ENCODE assay signal across 15 mouse cellular contexts in the genomic region with DNA sequence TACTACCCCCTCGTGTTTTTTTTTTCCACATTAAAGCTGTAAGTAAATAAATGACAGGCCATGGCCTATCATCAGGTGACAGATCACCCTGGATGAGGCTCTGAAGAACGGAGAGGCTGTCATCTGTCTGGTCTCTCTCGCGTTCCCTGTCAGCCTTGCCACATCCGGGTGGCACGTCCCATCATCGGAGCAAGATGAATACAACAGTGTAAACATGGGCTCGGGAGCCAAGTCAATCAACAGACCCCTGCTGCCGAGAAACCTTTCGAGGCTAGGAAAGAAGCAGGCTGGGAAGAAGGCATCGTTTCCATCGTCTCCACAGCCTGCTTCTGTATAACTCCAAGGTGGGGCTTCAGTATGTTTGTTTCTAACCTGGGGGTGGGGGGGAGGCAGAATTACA.
A peak's percentile ranks its signal among the peaks of the same experiment; 100 is the strongest.
DNase-seq lines count a peak whose midpoint lies in the region; ATAC-seq and TF ChIP-seq lines count a peak whose summit lies in the region.
"Had no signal": no experiment of that assay in that cellular context is flagged by ENCODE, and none has a peak within 500 bp of the region (broad histone marks: within the 10 kb centered on the region; RNA-seq: fewer than 3 reads in every experiment).

No protein-coding gene starts in this region.

- DNase-seq in forebrain, postnatal 0 days, result no peak
- no peak for DNase-seq in forebrain, embryonic 10.5 days (ENCODE audit: extremely low spot score, low spot score)
- peak; percentile 16 for DNase-seq in kidney, postnatal 0 days (ENCODE audit: low spot score)
- DNase-seq in kidney, postnatal 36 days, result no peak
- no peak for DNase-seq in neural tube, embryonic 10.5 days (ENCODE audit: extremely low spot score, low spot score)
- no peak for DNase-seq in spleen, adult 18-20 months
- DNase-seq in layer of hippocampus, adult 9-10 months (ENCODE audit: low spot score), result no peak
- DNase-seq: adrenal gland, postnatal 25 days; B cell, adult 2 months; layer of hippocampus, adult 9-11 months; liver, embryonic 13.5 days had no signal

- ATAC-seq in forebrain, postnatal 0 days, result no peak
- no peak for ATAC-seq in kidney, postnatal 0 days (replicated peaks; ENCODE audit: low FRiP score, low read depth)
- no peak for ATAC-seq in neural tube, embryonic 14.5 days (ENCODE audit: low read depth)

- 30% methylated on average over 12 of the region's 12 CpGs for WGBS in forebrain, postnatal 0 days
- WGBS in forebrain, embryonic 10.5 days, result 83% methylated on average over 12 of the region's 12 CpGs
- 34% methylated on average over 12 of the region's 12 CpGs for WGBS in kidney, postnatal 0 days
- WGBS in neural tube, embryonic 14.5 days, result 46% methylated on average over 12 of the region's 12 CpGs

- no peaks in the 10 kb centered on the region for H3K36me3 ChIP-seq in forebrain, postnatal 0 days (ENCODE audit: insufficient read depth)
- H3K36me3 ChIP-seq in forebrain, embryonic 10.5 days (replicated peaks), result no peaks in the 10 kb centered on the region
- H3K36me3 ChIP-seq in kidney, postnatal 0 days (ENCODE audit: insufficient read depth, low read length), result no peaks in the 10 kb centered on the region
- H3K36me3 ChIP-seq in neural tube, embryonic 14.5 days (ENCODE audit: control insufficient read depth, insufficient read depth, low read length), result no peaks in the 10 kb centered on the region
- H3K36me3 ChIP-seq: embryonic facial prominence, embryonic 15.5 days; liver, embryonic 13.5 days; midbrain, embryonic 10.5 days; neural tube, embryonic 12.5 days had no signal

- H3K4me2 ChIP-seq in forebrain, postnatal 0 days (ENCODE audit: low read depth), result 0 out of 2 replicates have a peak overlapping the region, but pooled peaks have one; percentile 11
- peak overlapping the region; percentile 43 for H3K4me2 ChIP-seq in kidney, postnatal 0 days (ENCODE audit: low read length)
- peak overlapping the region; percentile 0; the same call in 1 of the 2 replicates for H3K4me2 ChIP-seq in neural tube, embryonic 14.5 days (ENCODE audit: low read depth, low read length)
- H3K4me2 ChIP-seq: embryonic facial prominence, embryonic 15.5 days; liver, embryonic 13.5 days; neural tube, embryonic 12.5 days had no signal

- no peak for TF ChIP-seq CTCF in forebrain, postnatal 0 days (IDR thresholded peaks at IDR 0.05; ENCODE audit: low read depth)
- TF ChIP-seq CTCF in kidney, postnatal 0 days (IDR thresholded peaks at IDR 0.05; ENCODE audit: low read depth), result no peak

- no peaks in the 10 kb centered on the region for H3K9me3 ChIP-seq in forebrain, postnatal 0 days (ENCODE audit: low read length)
- no peaks in the 10 kb centered on the region for H3K9me3 ChIP-seq in forebrain, embryonic 10.5 days
- H3K9me3 ChIP-seq in kidney, postnatal 0 days (replicated peaks; ENCODE audit: low read length), result no peaks in the 10 kb centered on the region
- no peaks in the 10 kb centered on the region for H3K9me3 ChIP-seq in neural tube, embryonic 14.5 days (ENCODE audit: control insufficient read depth, low read length)
- H3K9me3 ChIP-seq: embryonic facial prominence, embryonic 15.5 days; liver, embryonic 13.5 days; midbrain, embryonic 10.5 days; neural tube, embryonic 12.5 days had no signal

- no peak overlapping the region for H3K27ac ChIP-seq in forebrain, postnatal 0 days (ENCODE audit: low read depth, low read length)
- no peak overlapping the region for H3K27ac ChIP-seq in forebrain, embryonic 10.5 days
- H3K27ac ChIP-seq in kidney, postnatal 0 days, result no peak overlapping the region
- H3K27ac ChIP-seq in neural tube, embryonic 14.5 days (ENCODE audit: low read depth, low read length), result no peak overlapping the region
- H3K27ac ChIP-seq: embryonic facial prominence, embryonic 15.5 days; liver, embryonic 13.5 days; midbrain, embryonic 10.5 days; neural tube, embryonic 12.5 days had no signal

- H3K4me3 ChIP-seq in forebrain, postnatal 0 days (ENCODE audit: low read depth, low read length), result no peak overlapping the region
- H3K4me3 ChIP-seq in forebrain, embryonic 10.5 days, result no peak overlapping the region
- H3K4me3 ChIP-seq in kidney, postnatal 0 days (replicated peaks; ENCODE audit: low read depth, low read length), result no peak overlapping the region
- H3K4me3 ChIP-seq in neural tube, embryonic 14.5 days (ENCODE audit: low read depth, low read length), result no peak overlapping the region
- H3K4me3 ChIP-seq: embryonic facial prominence, embryonic 15.5 days; liver, embryonic 13.5 days; midbrain, embryonic 10.5 days; neural tube, embryonic 12.5 days had no signal

- H3K9ac ChIP-seq in forebrain, postnatal 0 days, result no peak overlapping the region
- H3K9ac ChIP-seq in kidney, postnatal 0 days (ENCODE audit: low read depth, low read length), result no peak overlapping the region
- no peak overlapping the region for H3K9ac ChIP-seq in neural tube, embryonic 14.5 days (replicated peaks; ENCODE audit: low read depth, low read length)
- H3K9ac ChIP-seq: embryonic facial prominence, embryonic 15.5 days; liver, embryonic 13.5 days; neural tube, embryonic 12.5 days had no signal

- H3K27me3 ChIP-seq in forebrain, postnatal 0 days (ENCODE audit: insufficient read depth, low read length), result no peaks in the 10 kb centered on the region
- no peaks in the 10 kb centered on the region for H3K27me3 ChIP-seq in forebrain, embryonic 10.5 days (ENCODE audit: poor library complexity, severe bottlenecking)
- H3K27me3 ChIP-seq in kidney, postnatal 0 days (ENCODE audit: insufficient read depth, low read length), result no peaks in the 10 kb centered on the region
- no peaks in the 10 kb centered on the region for H3K27me3 ChIP-seq in neural tube, embryonic 14.5 days (ENCODE audit: control insufficient read depth, insufficient read depth, low read length)
- H3K27me3 ChIP-seq: embryonic facial prominence, embryonic 15.5 days; liver, embryonic 13.5 days; neural tube, embryonic 12.5 days had no signal

- no peaks in the 10 kb centered on the region for H3K4me1 ChIP-seq in forebrain, postnatal 0 days (ENCODE audit: insufficient read depth)
- no peaks in the 10 kb centered on the region for H3K4me1 ChIP-seq in forebrain, embryonic 10.5 days
- H3K4me1 ChIP-seq in kidney, postnatal 0 days (replicated peaks; ENCODE audit: insufficient read depth, low read length), result no peaks in the 10 kb centered on the region
- H3K4me1 ChIP-seq in neural tube, embryonic 14.5 days (ENCODE audit: control insufficient read depth, insufficient read depth, low read length), result peaks cover 3% of the 10 kb centered on the region; the same call in 1 of the 2 replicates
- H3K4me1 ChIP-seq: embryonic facial prominence, embryonic 15.5 days; liver, embryonic 13.5 days; midbrain, embryonic 10.5 days; neural tube, embryonic 12.5 days had no signal
